Mouse (Mus musculus) spleen, embryonic (tissue): ENCODE data around the gene Thumpd1.
"Not testable (repeated sequence)": the region's sequence is repeated elsewhere in the genome, so short reads cannot be mapped to it uniquely, and the experiment has no call there.

Experiments
- CTCF ChIA-PET: fragments of 350-600 bp; sonication (Branson Sonifier 250); formaldehyde crosslinking; loops from one replicate; lab custom pipeline; 2022; lab: Charles Lee

Thumpd1 gene

GRCm38 (mm10) chr7:119720253-119720946, at the start of gene Thumpd1:
Gene Thumpd1, minus strand, starts transcription at chr7:119720798.
- CTCF ChIA-PET = no interaction called here

GRCm38 (mm10) chr7:119769895-119770294, 49.3 kb upstream of the Thumpd1 start:
- CTCF ChIA-PET = no interaction called here

- CTCF ChIA-PET = no interaction called here
These were observed 46.4 kb upstream of the Thumpd1 start for GRCm38 (mm10) chr7:119766996-119767395.

- CTCF ChIA-PET = interaction anchor here (0.7 kb wide), 1 partner anchor 42 kb away, joined by 4 read pairs; no protein-coding TSS in a partner anchor
These were observed 43.8 kb upstream of the Thumpd1 start for GRCm38 (mm10) chr7:119764377-119764776.

- CTCF ChIA-PET = no interaction called here
These were observed 41.6 kb upstream of the Thumpd1 start for GRCm38 (mm10) chr7:119762166-119762697.

GRCm38 (mm10) chr7:119760527-119760951, 39.9 kb upstream of the Thumpd1 start, which contains the start of gene Acsm3:
Gene Acsm3, plus strand, starts transcription at chr7:119760923.
- CTCF ChIA-PET = no interaction called here

- CTCF ChIA-PET = no interaction called here
These were observed 33.1 kb upstream of the Thumpd1 start for GRCm38 (mm10) chr7:119753696-119754095.

- CTCF ChIA-PET = no interaction called here
These were observed 29.3 kb upstream of the Thumpd1 start for GRCm38 (mm10) chr7:119749942-119750341.

- CTCF ChIA-PET = no interaction called here
These were observed 28.2 kb upstream of the Thumpd1 start for GRCm38 (mm10) chr7:119748761-119749160.

GRCm38 (mm10) chr7:119745869-119746268, 25.3 kb upstream of the Thumpd1 start:
- CTCF ChIA-PET = no interaction called here

GRCm38 (mm10) chr7:119744321-119744720, 23.7 kb upstream of the Thumpd1 start:
- CTCF ChIA-PET = no interaction called here

- CTCF ChIA-PET = not testable (repeated sequence)
These were observed 19.3 kb upstream of the Thumpd1 start for GRCm38 (mm10) chr7:119739798-119740468.

GRCm38 (mm10) chr7:119738877-119739276, 18.3 kb upstream of the Thumpd1 start:
- CTCF ChIA-PET = no interaction called here

- CTCF ChIA-PET = not testable (repeated sequence)
These were observed 10.7 kb upstream of the Thumpd1 start for GRCm38 (mm10) chr7:119731262-119731661.

- CTCF ChIA-PET = no interaction called here
These were observed 7.0 kb upstream of the Thumpd1 start for GRCm38 (mm10) chr7:119727621-119728020.

- CTCF ChIA-PET = no interaction called here
These were observed 331 bp upstream of the Thumpd1 start for GRCm38 (mm10) chr7:119720947-119721310.

GRCm38 (mm10) chr7:119714111-119714510, 6.5 kb downstream of the Thumpd1 start:
- CTCF ChIA-PET = no interaction called here

- CTCF ChIA-PET = no interaction called here
These were observed 25.7 kb downstream of the Thumpd1 start for GRCm38 (mm10) chr7:119694926-119695325.

GRCm38 (mm10) chr7:119692302-119692701, 28.3 kb downstream of the Thumpd1 start:
- CTCF ChIA-PET = no interaction called here

GRCm38 (mm10) chr7:119689726-119690125, 30.9 kb downstream of the Thumpd1 start, which contains the start of gene Acsm4:
Gene Acsm4, plus strand, starts transcription at chr7:119690026.
- CTCF ChIA-PET = no interaction called here

- CTCF ChIA-PET = no interaction called here
These were observed 37.9 kb downstream of the Thumpd1 start for GRCm38 (mm10) chr7:119682699-119683098.

- CTCF ChIA-PET = no interaction called here
These were observed 40.5 kb downstream of the Thumpd1 start for GRCm38 (mm10) chr7:119680107-119680506.

- CTCF ChIA-PET = no interaction called here
These were observed 47.1 kb downstream of the Thumpd1 start for GRCm38 (mm10) chr7:119673465-119673864.
